Mouse (Mus musculus) ES-E14 (cell line): Measurements from ENCODE around the gene Gtf2a1l.

Experiments used
- CHD2 ChIP-seq: IDR thresholded peaks from 2 replicates; pipeline ENCODE4 v1.6.1; 2014; ENCODE audit warnings: mild to moderate bottlenecking, low read depth, low read length, inconsistent platforms
- MAFK ChIP-seq: IDR thresholded peaks from 2 replicates; pipeline ENCODE4 v1.6.1; 2014; ENCODE audit warnings: mild to moderate bottlenecking, low read depth, low read length, inconsistent platforms; ENCODE audit not compliant: insufficient read depth
- ZNF384 ChIP-seq: IDR thresholded peaks from 2 replicates; pipeline ENCODE4 v1.6.1; 2012; ENCODE audit warnings: low read depth, low read length, inconsistent platforms

- TF ChIP-seq ZNF384 (no peak), CHD2 (no peak), MAFK (no peak)
These were observed 41.3 kb upstream of the Gtf2a1l start for GRCm38 (mm10) chr17:88627150-88627549.
